ENCODE assay signal across 15 mouse cellular contexts in the genomic region with DNA sequence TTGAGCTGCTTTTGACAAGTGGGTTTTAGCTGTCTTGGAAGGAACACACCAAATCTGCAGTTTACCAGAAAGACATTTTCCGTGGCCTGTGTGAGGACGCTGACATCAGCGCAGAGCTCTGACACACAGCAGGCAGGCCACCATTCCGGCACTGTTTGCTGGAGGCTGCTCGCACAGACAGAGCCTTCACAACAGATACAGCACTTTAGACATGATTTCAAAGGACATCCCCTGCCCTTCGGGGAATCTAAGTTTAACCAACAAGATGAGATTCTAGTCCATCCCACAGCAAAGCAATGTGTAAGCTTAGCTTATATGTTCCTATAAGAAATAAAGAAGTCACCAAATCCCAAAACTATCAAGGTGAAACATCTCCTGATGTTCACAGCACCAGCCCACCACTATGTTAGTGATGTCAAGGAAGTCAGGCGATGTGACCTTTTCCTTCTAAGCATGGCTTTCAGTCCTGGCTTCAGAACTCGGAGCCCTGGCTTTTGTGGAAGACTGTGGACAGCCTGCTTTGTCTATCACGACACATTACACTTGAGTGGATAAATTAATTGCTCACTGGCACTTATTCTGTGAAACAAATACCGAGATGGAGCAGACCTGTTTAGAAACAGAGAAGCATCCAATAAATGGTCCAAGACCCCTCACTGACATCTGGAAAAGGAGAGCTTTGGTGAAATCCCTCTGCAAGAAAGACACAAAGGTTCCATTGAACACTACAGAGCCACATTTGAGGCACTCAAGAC.
"Had no signal": no experiment of that assay in that cellular context is flagged by ENCODE, and none has a peak within 500 bp of the region (broad histone marks: within the 10 kb centered on the region; RNA-seq: fewer than 3 reads in every experiment).

No protein-coding gene starts in this region.

- H3K36me3 ChIP-seq: kidney, embryonic 15.5 days; limb, embryonic 10.5 days; neural tube, embryonic 15.5 days had no signal

- H3K27me3 ChIP-seq: kidney, embryonic 15.5 days; neural tube, embryonic 15.5 days had no signal

- H3K4me2 ChIP-seq: kidney, embryonic 15.5 days; liver, embryonic 11.5 days; lung, embryonic 14.5 days; midbrain, embryonic 11.5 days; neural tube, embryonic 15.5 days had no signal

- H3K27ac ChIP-seq: kidney, embryonic 15.5 days; left cerebral cortex, adult 2 months; limb, embryonic 10.5 days; neural tube, embryonic 15.5 days had no signal

- DNase-seq: kidney, postnatal 14 days; lung, embryonic 14.5 days; lung, postnatal 10 days; lung, postnatal 4 days; right cerebral cortex, postnatal 4 days; spleen, adult 18-20 months; thymus, adult 18-20 months; thymus, postnatal 14 days had no signal

- H3K9ac ChIP-seq: kidney, embryonic 15.5 days; lung, embryonic 14.5 days; neural tube, embryonic 15.5 days had no signal

- H3K4me3 ChIP-seq: kidney, embryonic 15.5 days; left cerebral cortex, adult 2 months; limb, embryonic 10.5 days; myocyte; neural tube, embryonic 15.5 days had no signal

- H3K9me3 ChIP-seq: kidney, embryonic 15.5 days; limb, embryonic 10.5 days; neural tube, embryonic 15.5 days had no signal
